Mouse (Mus musculus) T-helper 1 cell (primary cell): ENCODE results near the gene Lsm4.

Experiments
- in situ Hi-C: fragments of 300-600 bp; cut with MboI, MseI; formaldehyde crosslinking; loops from one replicate; pipeline ENCODE4 v1.15.1; 2025; ENCODE audit warnings: high pct_unique_total_duplicates

Gene Lsm4

DNA sequence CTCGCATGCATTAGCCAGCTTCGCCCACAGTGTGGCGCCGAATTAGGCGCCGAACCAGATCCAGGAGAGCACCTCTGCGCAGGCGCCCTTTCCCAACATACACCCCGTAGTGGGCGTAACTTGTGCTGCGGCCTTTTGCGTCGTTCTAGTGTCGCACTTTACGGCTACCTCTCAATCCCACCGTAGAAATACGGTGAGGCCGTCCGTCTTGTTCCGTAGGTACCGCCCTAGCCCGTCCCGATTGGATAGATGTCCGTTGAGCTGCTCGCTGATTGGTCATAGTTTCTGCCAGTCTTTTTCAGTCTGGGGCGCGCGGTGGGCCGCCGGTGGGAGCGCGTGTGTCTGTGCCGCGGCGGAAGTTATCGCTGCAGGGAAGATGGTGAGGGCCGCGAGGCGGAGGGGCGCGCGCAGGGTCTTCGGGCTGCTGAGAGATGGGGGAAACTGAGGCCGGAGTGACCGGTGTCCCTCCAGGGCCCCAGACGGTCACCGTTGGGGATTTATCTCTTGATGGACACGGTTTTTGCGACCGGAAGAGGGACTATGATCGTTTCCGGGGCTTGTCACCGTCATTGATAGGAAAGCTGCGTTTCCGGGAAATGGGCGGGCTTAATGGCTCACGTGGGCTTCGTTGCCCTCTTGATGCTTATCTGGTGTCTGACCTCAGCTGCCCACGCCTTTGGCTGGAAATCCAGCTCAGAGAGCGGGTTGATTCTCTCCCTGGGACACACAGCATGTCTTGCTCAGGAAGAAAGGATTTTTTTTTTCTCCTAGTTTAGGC is at the start of gene Lsm4:
Gene Lsm4, plus strand, starts transcription at position 170 of the 778 bp plus-strand sequence.
- in situ Hi-C loops: no loop called here

DNA sequence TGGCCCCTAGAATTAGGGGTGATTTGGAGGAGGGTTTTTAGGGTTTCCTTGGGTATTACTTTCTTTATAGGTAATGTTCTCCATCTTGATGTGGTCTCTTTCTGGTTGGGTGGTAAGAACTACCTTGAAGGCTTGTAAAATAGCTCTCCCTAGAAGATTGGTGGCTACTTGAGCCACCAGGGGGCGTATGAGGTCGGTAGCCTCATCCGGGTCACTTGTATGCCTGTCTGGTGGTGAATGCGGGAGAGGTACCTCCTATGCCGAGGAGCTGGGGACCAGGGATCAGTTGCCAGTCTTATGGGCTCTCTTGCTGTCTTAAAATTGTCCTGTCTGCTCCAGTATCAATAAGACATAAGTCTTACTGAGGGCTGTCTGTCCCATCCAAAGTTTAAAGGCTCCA is 47.9 kb upstream of the Lsm4 start:
- in situ Hi-C loops: no loop called here

GRCm38 (mm10) chr8:70627041-70627440 is 46.0 kb upstream of the Lsm4 start:
- in situ Hi-C loops: no loop called here

DNA sequence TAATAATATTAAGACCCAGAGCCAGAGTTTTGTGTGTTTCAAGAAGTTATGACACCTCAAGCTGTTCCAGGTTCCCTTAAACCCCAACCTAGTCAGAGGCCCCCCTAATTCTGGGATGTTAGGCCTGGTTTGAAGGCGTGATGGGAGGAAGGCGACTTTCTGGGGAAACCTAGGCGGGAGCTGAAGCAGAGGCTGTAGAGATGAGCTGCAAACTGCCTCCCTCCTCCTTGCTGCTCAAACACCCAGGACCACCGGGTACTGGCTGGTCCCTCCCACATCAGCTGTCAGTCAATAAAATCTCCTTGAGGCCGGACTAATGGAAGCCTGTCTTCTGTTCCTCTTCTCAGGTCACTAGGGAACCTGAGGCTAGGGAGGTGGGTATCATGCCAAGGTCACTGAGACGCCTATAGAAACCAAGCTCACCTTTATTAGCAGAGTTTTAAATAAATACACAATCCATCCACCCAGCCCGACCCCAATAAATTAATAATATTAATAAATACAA is 44.0 kb upstream of the Lsm4 start:
- in situ Hi-C loops: no loop called here

GRCm38 (mm10) chr8:70629574-70630531 is 43.2 kb upstream of the Lsm4 start:
- in situ Hi-C loops: no loop called here

GRCm38 (mm10) chr8:70630532-70631381 is 42.3 kb upstream of the Lsm4 start:
- in situ Hi-C loops: no loop called here

- in situ Hi-C loops: no loop called here
These were observed 41.6 kb upstream of the Lsm4 start for GRCm38 (mm10) chr8:70631436-70631835.

- in situ Hi-C loops: no loop called here
These were observed 40.6 kb upstream of the Lsm4 start, which contains the start of gene Gdf15 for GRCm38 (mm10) chr8:70632346-70632892. Gene Gdf15 (minus strand): TSS chr8:70632456.

- in situ Hi-C loops: no loop called here
These were observed 39.0 kb upstream of the Lsm4 start for GRCm38 (mm10) chr8:70634066-70634465.

- in situ Hi-C loops: no loop called here
These were observed 37.5 kb upstream of the Lsm4 start for GRCm38 (mm10) chr8:70635527-70635926.

GRCm38 (mm10) chr8:70636838-70637237 is 36.2 kb upstream of the Lsm4 start:
- in situ Hi-C loops: no loop called here

GRCm38 (mm10) chr8:70638752-70639151 is 34.3 kb upstream of the Lsm4 start:
- in situ Hi-C loops: no loop called here

- in situ Hi-C loops: no loop called here
These were observed 30.0 kb upstream of the Lsm4 start for GRCm38 (mm10) chr8:70643019-70643418.

DNA sequence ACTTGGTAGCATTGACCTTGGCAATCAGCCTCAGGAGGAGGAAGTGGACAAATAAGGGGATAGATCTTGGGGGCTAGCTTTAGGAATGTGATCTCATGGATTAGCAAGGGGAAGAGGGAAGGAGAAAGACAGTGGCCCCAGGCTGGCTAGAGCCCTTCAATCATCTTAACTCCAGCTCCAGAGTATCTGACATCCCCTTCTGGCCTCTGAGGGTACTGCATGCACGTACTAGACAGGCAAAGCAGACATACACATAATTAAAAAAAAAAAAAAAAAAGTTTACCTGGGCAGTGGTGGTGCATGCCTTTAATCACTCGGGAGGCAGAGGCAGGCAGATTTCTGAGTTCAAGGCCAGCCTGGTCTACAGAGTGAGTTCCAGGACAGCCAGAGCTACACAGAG is 29.0 kb upstream of the Lsm4 start:
- in situ Hi-C loops: no loop called here

GRCm38 (mm10) chr8:70645501-70646224 is 27.4 kb upstream of the Lsm4 start:
- in situ Hi-C loops: no loop called here

DNA sequence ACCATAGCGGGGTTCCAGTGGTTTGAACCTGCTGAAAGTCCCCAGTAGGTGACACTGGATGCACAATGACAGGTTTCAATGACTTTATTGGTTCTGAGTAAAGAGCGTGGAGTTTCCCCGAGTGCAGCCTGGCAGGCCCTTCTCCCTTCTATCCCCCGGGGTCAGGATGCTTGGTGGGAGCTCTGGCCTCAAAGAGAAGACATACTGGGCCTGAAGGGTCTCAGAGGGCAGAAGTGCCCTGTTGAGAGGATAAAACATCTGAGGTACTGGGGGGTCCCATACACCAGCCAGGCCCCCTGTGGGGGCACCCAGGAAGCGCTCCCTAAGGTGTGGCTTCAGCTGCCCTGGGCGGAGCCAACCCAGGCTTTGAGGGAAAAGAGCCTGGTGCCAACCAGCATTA is 26.7 kb upstream of the Lsm4 start:
- in situ Hi-C loops: no loop called here

- in situ Hi-C loops: no loop called here
These were observed 26.3 kb upstream of the Lsm4 start for GRCm38 (mm10) chr8:70646775-70647174.

- in situ Hi-C loops: no loop called here
These were observed 25.5 kb upstream of the Lsm4 start for GRCm38 (mm10) chr8:70647343-70648163.

GRCm38 (mm10) chr8:70648164-70648442 is 24.9 kb upstream of the Lsm4 start:
- in situ Hi-C loops: no loop called here

GRCm38 (mm10) chr8:70648921-70649320 is 24.1 kb upstream of the Lsm4 start:
- in situ Hi-C loops: no loop called here
